Mouse (Mus musculus) Patski (cell line): ENCODE results near the gene Eepd1. TPM values are rescaled to one million over a fixed set of nuclear protein-coding genes. Genes with fewer than 3 reads are reported as not detected.

Experiments used
- ATAC-seq: fragments of 100-300 bp; one replicate; pipeline ENCODE4 v1.8.0; 2021
- CTCF ChIA-PET: fragments of 350-600 bp; sonication (Branson Sonifier 250); formaldehyde crosslinking; loops from one replicate; lab custom pipeline; 2022; ENCODE audit warnings: inconsistent platforms; lab: Charles Lee
- POLR2A ChIA-PET: fragments of 350-600 bp; sonication (Branson Sonifier 250); formaldehyde crosslinking; loops from one replicate; lab custom pipeline; 2022; ENCODE audit warnings: antibody characterized with exemption, inconsistent platforms; lab: Charles Lee
- DNase-seq: peaks from one replicate; pipeline ENCODE4 v3.0.0-alpha.2; 2011; ENCODE audit warnings: low read depth, low spot score
- H3K27me3 ChIP-seq: fragments of 371-371 bp; one replicate; pipeline ENCODE4 v1.5.1; 2021
- CTCF ChIP-seq: fragments of 100-300 bp; IDR thresholded peaks from one replicate; pipeline ENCODE4 v1.5.1; 2021
- in situ Hi-C: fragments of 300-500 bp; cut with MboI; formaldehyde crosslinking; loops from 3 replicates; pipeline ENCODE4 v1.11.1; 2018; ENCODE audit warnings: low pct_unique_long_range_greater_than_20kb, mixed read lengths
- polyA plus RNA-seq: library from polyadenylated mRNA; unstranded; gene quantifications from one replicate; pipeline ENCODE4 v1.2.3, GENCODE M21; 2021

The Eepd1 gene
- polyA plus RNA-seq, 1 experiment from 2014 or later, result 1.8 TPM

- in situ Hi-C loops, result loop anchor here (5.0 kb wide), 2 partner anchors 270 to 420 kb away; no protein-coding TSS in a partner anchor
- CTCF ChIA-PET, result interaction anchor here (0.6 to 2.8 kb wide), 15 partner anchors 10 to 441 kb away, joined by 3 to 30 read pairs (median 3); partner anchors contain the start of gene Herpud2
- ATAC-seq, result peak; percentile 12
These were observed 111.1 kb downstream of the Eepd1 start for GRCm38 (mm10) chr9:25592355-25592955.

GRCm38 (mm10) chr9:25624744-25625143 lies 143.4 kb downstream of the Eepd1 start:
- DNase-seq (no peak), ATAC-seq (no peak)
- CTCF ChIA-PET, result no interaction called here
- in situ Hi-C loops, result no loop called here
- H3K27me3 ChIP-seq, result peaks cover 11% of the 10 kb centered on the region
- POLR2A ChIA-PET, result no interaction called here
- no peak for TF ChIP-seq CTCF

More at GRCm38 (mm10) chr9:25592355-25592955, 111.1 kb downstream of the Eepd1 start:
- POLR2A ChIA-PET, result interaction anchor here (1.4 kb wide), 1 partner anchor 274 kb away, joined by 4 read pairs; no protein-coding TSS in a partner anchor
- no peaks in the 10 kb centered on the region for H3K27me3 ChIP-seq
- no peak for TF ChIP-seq CTCF
- no peak for DNase-seq

DNA sequence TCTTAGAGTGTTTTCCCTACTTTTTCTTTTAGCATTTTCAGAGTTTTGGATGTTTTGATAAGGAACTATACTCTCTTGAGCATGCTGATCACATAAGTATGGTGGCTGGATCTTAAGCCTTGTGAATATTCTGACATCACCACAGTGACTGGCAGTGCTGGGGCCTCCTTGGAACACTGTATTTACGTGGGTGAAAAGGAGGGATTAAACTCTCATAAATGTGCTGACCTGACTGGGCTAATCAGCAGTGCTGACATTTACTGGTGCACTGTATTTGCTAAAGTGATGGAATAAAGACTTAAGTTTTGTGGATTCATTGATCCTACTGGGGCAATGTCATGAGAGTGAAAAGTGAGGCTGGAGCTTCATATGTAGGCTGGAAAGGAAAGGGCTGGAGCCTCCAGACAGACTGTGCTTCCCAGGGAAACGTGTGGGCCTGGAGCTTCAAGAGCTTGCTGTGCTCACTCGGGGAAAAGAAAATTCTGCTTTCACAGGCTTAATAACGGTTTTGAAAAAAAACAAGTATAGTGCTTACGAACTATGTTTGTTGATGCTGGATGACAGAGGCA lies 148.3 kb downstream of the Eepd1 start:
- POLR2A ChIA-PET, result no interaction called here
- no peak for TF ChIP-seq CTCF
- DNase-seq, result no peak
- in situ Hi-C loops, result no loop called here
- no peak for ATAC-seq
- CTCF ChIA-PET, result interaction anchor here (1.8 kb wide), 1 partner anchor 25 kb away, joined by 4 read pairs; no protein-coding TSS in a partner anchor
- peaks cover 16% of the 10 kb centered on the region for H3K27me3 ChIP-seq

Other genes starting within 250 kb of the Eepd1 start
- gene Sept7, start 229.1 kb upstream of the Eepd1 start, polyA plus RNA-seq, result 170 TPM